Mouse (Mus musculus): ENCODE measurements around the gene Mical3.

DNA sequence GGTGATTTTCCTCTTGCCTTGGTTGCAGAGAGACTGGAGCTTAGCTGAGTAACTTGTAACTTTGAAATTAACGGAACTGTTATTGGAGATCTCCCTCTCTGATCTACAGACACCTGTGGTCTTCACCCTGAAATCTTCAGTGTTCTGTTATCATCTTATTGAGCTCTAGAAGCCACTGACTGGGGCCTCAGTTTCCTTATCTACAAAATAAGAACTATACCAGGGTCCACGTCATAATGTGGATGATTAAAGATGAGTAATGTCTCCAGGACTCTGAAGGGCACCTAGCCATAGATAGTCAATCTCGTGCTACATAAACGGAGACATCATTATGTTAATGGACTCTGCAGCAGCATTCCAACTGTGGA is 45.9 kb upstream of the Mical3 start:
- no peak for TF ChIP-seq CTCF (IDR thresholded peaks at IDR 0.05; ENCODE audit: low read depth)
- TF ChIP-seq EP300 (IDR thresholded peaks at IDR 0.05; ENCODE audit: low read depth): no peak

Data from heart, postnatal 0 days (tissue).